Mouse (Mus musculus) spleen, embryonic (tissue): ENCODE data around the gene Sptan1.

Experiments
- CTCF ChIA-PET: fragments of 350-600 bp; sonication (Branson Sonifier 250); formaldehyde crosslinking; loops from one replicate; lab custom pipeline; 2022; lab: Charles Lee

Sptan1 gene

GRCm38 (mm10) chr2:30058418-30058817 lies 93.1 kb downstream of the Sptan1 start:
- CTCF ChIA-PET, result interaction anchor here (0.6 kb wide), 1 partner anchor 76 kb away, joined by 4 read pairs; no protein-coding TSS in a partner anchor

GRCm38 (mm10) chr2:30061215-30062166 lies 96.1 kb downstream of the Sptan1 start:
- CTCF ChIA-PET, result interaction anchor here (0.7 kb wide), 1 partner anchor 16 kb away, joined by 5 read pairs; no protein-coding TSS in a partner anchor

GRCm38 (mm10) chr2:30062249-30063093 lies 97.1 kb downstream of the Sptan1 start:
- CTCF ChIA-PET, result interaction anchor here (0.6 to 0.7 kb wide), 3 partner anchors 12 to 331 kb away, joined by 4 to 5 read pairs (median 4); no protein-coding TSS in a partner anchor

GRCm38 (mm10) chr2:30063235-30063634 lies 97.9 kb downstream of the Sptan1 start:
- CTCF ChIA-PET, result interaction anchor here (0.6 kb wide), 1 partner anchor 331 kb away, joined by 4 read pairs; no protein-coding TSS in a partner anchor

- CTCF ChIA-PET, result no interaction called here
These were observed 98.4 kb downstream of the Sptan1 start for GRCm38 (mm10) chr2:30063791-30064190.

GRCm38 (mm10) chr2:30064298-30064697 lies 98.9 kb downstream of the Sptan1 start:
- CTCF ChIA-PET, result interaction anchor here (0.7 kb wide), 1 partner anchor 33 kb away, joined by 5 read pairs; no protein-coding TSS in a partner anchor

- CTCF ChIA-PET, result no interaction called here
These were observed 100.9 kb downstream of the Sptan1 start for GRCm38 (mm10) chr2:30066046-30066901.

GRCm38 (mm10) chr2:30067031-30067888 lies 101.9 kb downstream of the Sptan1 start:
- CTCF ChIA-PET, result no interaction called here

GRCm38 (mm10) chr2:30067962-30068361 lies 102.6 kb downstream of the Sptan1 start:
- CTCF ChIA-PET, result no interaction called here

GRCm38 (mm10) chr2:30072875-30073274 lies 107.5 kb downstream of the Sptan1 start:
- CTCF ChIA-PET, result no interaction called here

- CTCF ChIA-PET, result no interaction called here
These were observed 107.9 kb downstream of the Sptan1 start for GRCm38 (mm10) chr2:30073285-30073684.

GRCm38 (mm10) chr2:30075625-30076024 lies 110.3 kb downstream of the Sptan1 start:
- CTCF ChIA-PET, result no interaction called here

- CTCF ChIA-PET, result no interaction called here
These were observed 111.1 kb downstream of the Sptan1 start for GRCm38 (mm10) chr2:30076439-30076838.

- CTCF ChIA-PET, result no interaction called here
These were observed 111.6 kb downstream of the Sptan1 start for GRCm38 (mm10) chr2:30076959-30077358.

GRCm38 (mm10) chr2:30077502-30078348 lies 112.4 kb downstream of the Sptan1 start, which contains the start of gene Pkn3:
Gene Pkn3 (plus strand): TSS chr2:30077684.
- CTCF ChIA-PET, result no interaction called here

- CTCF ChIA-PET, result interaction anchor here (0.7 kb wide), 1 partner anchor 24 kb away, joined by 3 read pairs; no protein-coding TSS in a partner anchor
These were observed 113.0 kb downstream of the Sptan1 start for GRCm38 (mm10) chr2:30078349-30078712.

- CTCF ChIA-PET, result interaction anchor here (0.5 to 0.7 kb wide), 3 partner anchors 18 to 87 kb away, joined by 3 to 17 read pairs (median 6); no protein-coding TSS in a partner anchor
These were observed 113.4 kb downstream of the Sptan1 start for GRCm38 (mm10) chr2:30078760-30079159.

- CTCF ChIA-PET, result no interaction called here
These were observed 114.9 kb downstream of the Sptan1 start for GRCm38 (mm10) chr2:30080181-30080800.
